Mouse (Mus musculus) neural tube, embryonic 15.5 days (tissue): ENCODE measurements around the gene Crb2. TPM values are rescaled to one million over a fixed set of nuclear protein-coding genes. Genes with fewer than 3 reads are reported as not detected.

Experiments
- ATAC-seq: fragments of 200-750 bp; cut with Nextera tagmentation; 2 replicates; pipeline ENCODE4 v1.8.0; 2017; ENCODE audit warnings: mild to moderate bottlenecking, moderate TSS enrichment, moderate library complexity; ENCODE audit not compliant: low FRiP score
- H3K27ac ChIP-seq: fragments of 300-500 bp; sonication (generic); replicated peaks from 2 replicates; pipeline ENCODE4 v1.5.1; 2015; ENCODE audit warnings: mild to moderate bottlenecking, inconsistent platforms
- H3K27me3 ChIP-seq: fragments of 300-500 bp; sonication (generic); replicated peaks from 2 replicates; pipeline ENCODE4 v1.6.1; 2015; ENCODE audit warnings: inconsistent platforms
- H3K36me3 ChIP-seq: fragments of 300-500 bp; sonication (generic); 2 replicates; pipeline ENCODE4 v1.6.1; 2015; ENCODE audit warnings: inconsistent platforms
- H3K4me1 ChIP-seq: fragments of 300-500 bp; sonication (generic); 2 replicates; pipeline ENCODE4 v1.6.1; 2015; ENCODE audit warnings: inconsistent platforms
- H3K4me2 ChIP-seq: fragments of 300-500 bp; sonication (generic); 2 replicates; pipeline ENCODE4 v1.6.1; 2015; ENCODE audit warnings: inconsistent platforms, mild to moderate bottlenecking, moderate library complexity
- H3K4me3 ChIP-seq: fragments of 300-500 bp; sonication (generic); replicated peaks from 2 replicates; pipeline ENCODE4 v1.5.1; 2015; ENCODE audit warnings: mild to moderate bottlenecking, inconsistent platforms
- H3K9ac ChIP-seq: fragments of 300-500 bp; sonication (generic); replicated peaks from 2 replicates; pipeline ENCODE4 v1.6.1; 2015; ENCODE audit warnings: mild to moderate bottlenecking, inconsistent platforms
- H3K9me3 ChIP-seq: fragments of 300-500 bp; sonication (generic); replicated peaks from 2 replicates; pipeline ENCODE4 v1.6.1; 2016; ENCODE audit warnings: inconsistent platforms
- WGBS: fragments of 180-500 bp; shearing (Covaris S2); methylation state at CpG from one replicate; pipeline ENCODE4 v1.1.7; 2015; ENCODE audit warnings: mixed read lengths; 5-methylcytosine and 5-hydroxymethylcytosine counted together
- polyA plus RNA-seq: library from polyadenylated mRNA; unstranded; fragments of >200 nt; fragmentation: Nextera tagmentation; extraction: Ambion mirVana; gene quantifications from 2 replicates; pipeline ENCODE4 v1.2.1, GENCODE M21; 2015

Gene Crb2
- polyA plus RNA-seq, 1 experiment from 2014 or later: 2.5 TPM

- no peak overlapping the region for H3K4me2 ChIP-seq
- ATAC-seq: 0 out of 2 replicates have a peak, but pooled peaks have one; percentile 20
- WGBS: 64% methylated on average over 7 of the region's 7 CpGs
- H3K4me3 ChIP-seq: no peak overlapping the region
- peak overlapping the region; percentile 28; the same call in 1 of the 2 replicates for H3K27ac ChIP-seq
- no peaks in the 10 kb centered on the region for H3K9me3 ChIP-seq
- H3K4me1 ChIP-seq: 0 out of 2 replicates have a peak, but pooled peaks cover 5% of the 10 kb centered on the region
- H3K27me3 ChIP-seq: no peaks in the 10 kb centered on the region
- no peak overlapping the region for H3K9ac ChIP-seq
- no peaks in the 10 kb centered on the region for H3K36me3 ChIP-seq
Observed at GRCm38 (mm10) chr2:37788176-37788962, 12.3 kb downstream of the Crb2 start.

- no peak for ATAC-seq
- Histone ChIP-seq H3K36me3 (no peaks in the 10 kb centered on the region), H3K9ac (no peak overlapping the region), H3K9me3 (no peaks in the 10 kb centered on the region), H3K4me3 (no peak overlapping the region), H3K4me1 (0 out of 2 replicates have a peak, but pooled peaks cover 5% of the 10 kb centered on the region), H3K27me3 (peaks cover 3% of the 10 kb centered on the region; the same call in 1 of the 2 replicates), H3K4me2 (no peak overlapping the region), H3K27ac (no peak overlapping the region)
- 96% methylated on average over 5 of the region's 5 CpGs for WGBS
Observed at GRCm38 (mm10) chr2:37789029-37789428, 13.0 kb downstream of the Crb2 start.

- Histone ChIP-seq H3K27me3 (peaks cover 3% of the 10 kb centered on the region; the same call in 1 of the 2 replicates), H3K27ac (no peak overlapping the region), H3K4me1 (0 out of 2 replicates have a peak, but pooled peaks cover 5% of the 10 kb centered on the region), H3K9me3 (no peaks in the 10 kb centered on the region), H3K4me2 (no peak overlapping the region), H3K9ac (no peak overlapping the region), H3K4me3 (no peak overlapping the region), H3K36me3 (no peaks in the 10 kb centered on the region)
- no peak for ATAC-seq
- WGBS: 88% methylated on average over 10 of the region's 10 CpGs
Observed at GRCm38 (mm10) chr2:37789995-37790394, 13.9 kb downstream of the Crb2 start.

- Histone ChIP-seq H3K9me3 (no peaks in the 10 kb centered on the region), H3K27me3 (peaks cover 3% of the 10 kb centered on the region; the same call in 1 of the 2 replicates), H3K27ac (no peak overlapping the region), H3K4me2 (no peak overlapping the region), H3K9ac (no peak overlapping the region), H3K36me3 (no peaks in the 10 kb centered on the region), H3K4me3 (no peak overlapping the region), H3K4me1 (0 out of 2 replicates have a peak, but pooled peaks cover 5% of the 10 kb centered on the region)
- ATAC-seq: no peak
- WGBS: 91% methylated on average over 14 of the region's 14 CpGs
Observed at GRCm38 (mm10) chr2:37790738-37791137, 14.7 kb downstream of the Crb2 start.

- Histone ChIP-seq H3K4me3 (no peak overlapping the region), H3K4me1 (0 out of 2 replicates have a peak, but pooled peaks cover 5% of the 10 kb centered on the region), H3K9me3 (no peaks in the 10 kb centered on the region), H3K9ac (no peak overlapping the region), H3K36me3 (no peaks in the 10 kb centered on the region), H3K4me2 (no peak overlapping the region), H3K27ac (no peak overlapping the region), H3K27me3 (peaks cover 3% of the 10 kb centered on the region; the same call in 1 of the 2 replicates)
- WGBS: 88% methylated on average over 4 of the region's 4 CpGs
- ATAC-seq: no peak
Observed at GRCm38 (mm10) chr2:37791340-37791739, 15.3 kb downstream of the Crb2 start.

- no peaks in the 10 kb centered on the region; the same call in 1 of the 2 replicates for H3K36me3 ChIP-seq
- no peak overlapping the region for H3K4me2 ChIP-seq
- peaks cover 3% of the 10 kb centered on the region; the same call in 1 of the 2 replicates for H3K27me3 ChIP-seq
- H3K9ac ChIP-seq: no peak overlapping the region
- no peak overlapping the region for H3K4me3 ChIP-seq
- H3K27ac ChIP-seq: no peak overlapping the region
- ATAC-seq: no peak
- WGBS: 33% methylated on average over 1 of the region's 1 CpGs
- 0 out of 2 replicates have a peak, but pooled peaks cover 4% of the 10 kb centered on the region for H3K4me1 ChIP-seq
- H3K9me3 ChIP-seq: no peaks in the 10 kb centered on the region
Observed at GRCm38 (mm10) chr2:37796021-37796420, 20.0 kb downstream of the Crb2 start.

- no peak overlapping the region for H3K4me3 ChIP-seq
- H3K9ac ChIP-seq: no peak overlapping the region
- no peak overlapping the region for H3K4me2 ChIP-seq
- H3K27ac ChIP-seq: no peak overlapping the region
- WGBS: 92% methylated on average over 4 of the region's 4 CpGs
- H3K36me3 ChIP-seq: no peaks in the 10 kb centered on the region; the same call in 1 of the 2 replicates
- H3K4me1 ChIP-seq: 0 out of 2 replicates have a peak, but pooled peaks cover 4% of the 10 kb centered on the region
- H3K9me3 ChIP-seq: no peaks in the 10 kb centered on the region
- peaks cover 3% of the 10 kb centered on the region; the same call in 1 of the 2 replicates for H3K27me3 ChIP-seq
- ATAC-seq: no peak
Observed at GRCm38 (mm10) chr2:37797046-37797445, 21.0 kb downstream of the Crb2 start.

GRCm38 (mm10) chr2:37799137-37799536 lies 23.1 kb downstream of the Crb2 start:
- Histone ChIP-seq H3K36me3 (peaks cover 2% of the 10 kb centered on the region; the same call in 1 of the 2 replicates), H3K9ac (no peak overlapping the region), H3K27me3 (no peaks in the 10 kb centered on the region), H3K4me2 (no peak overlapping the region), H3K9me3 (no peaks in the 10 kb centered on the region), H3K4me1 (0 out of 2 replicates have a peak, but pooled peaks cover 4% of the 10 kb centered on the region), H3K4me3 (no peak overlapping the region), H3K27ac (no peak overlapping the region)
- no peak for ATAC-seq
- 48% methylated on average over 6 of the region's 6 CpGs for WGBS

- 86% methylated on average over 4 of the region's 4 CpGs for WGBS
Observed at GRCm38 (mm10) chr2:37801687-37802086, 25.6 kb downstream of the Crb2 start.

GRCm38 (mm10) chr2:37802610-37803212 lies 26.7 kb downstream of the Crb2 start:
- Histone ChIP-seq H3K36me3 (peaks cover 8% of the 10 kb centered on the region; the same call in 1 of the 2 replicates), H3K4me1 (0 out of 2 replicates have a peak, but pooled peaks cover 4% of the 10 kb centered on the region), H3K27me3 (no peaks in the 10 kb centered on the region), H3K4me2 (no peak overlapping the region), H3K9me3 (no peaks in the 10 kb centered on the region), H3K27ac (no peak overlapping the region), H3K9ac (no peak overlapping the region), H3K4me3 (no peak overlapping the region)
- WGBS: 47% methylated on average over 4 of the region's 4 CpGs
- ATAC-seq: peak; percentile 62; the same call in 1 of the 2 replicates

More at GRCm38 (mm10) chr2:37801687-37802086, 25.6 kb downstream of the Crb2 start:
- H3K27ac ChIP-seq: no peak overlapping the region
- H3K9ac ChIP-seq: no peak overlapping the region
- peaks cover 8% of the 10 kb centered on the region; the same call in 1 of the 2 replicates for H3K36me3 ChIP-seq
- no peak overlapping the region for H3K4me3 ChIP-seq
- no peaks in the 10 kb centered on the region for H3K9me3 ChIP-seq
- 0 out of 2 replicates have a peak, but pooled peaks cover 4% of the 10 kb centered on the region for H3K4me1 ChIP-seq
- ATAC-seq: no peak
- H3K27me3 ChIP-seq: no peaks in the 10 kb centered on the region
- H3K4me2 ChIP-seq: no peak overlapping the region

GRCm38 (mm10) chr2:37811682-37812081 lies 35.6 kb downstream of the Crb2 start:
- no peak overlapping the region for H3K4me3 ChIP-seq
- H3K27ac ChIP-seq: no peak overlapping the region
- no peak overlapping the region for H3K4me2 ChIP-seq
- 45% methylated on average over 2 of the region's 2 CpGs for WGBS
- no peak overlapping the region for H3K9ac ChIP-seq
- no peaks in the 10 kb centered on the region for H3K9me3 ChIP-seq
- ATAC-seq: no peak
- H3K27me3 ChIP-seq: no peaks in the 10 kb centered on the region
- H3K4me1 ChIP-seq: peaks cover 3% of the 10 kb centered on the region; the same call in 1 of the 2 replicates
- peaks cover 8% of the 10 kb centered on the region; the same call in 1 of the 2 replicates for H3K36me3 ChIP-seq
